Mouse (Mus musculus) layer of hippocampus, postnatal 14 days (tissue): ENCODE measurements around the gene B3galt1. TPM values are rescaled to one million over a fixed set of nuclear protein-coding genes. Genes with fewer than 3 reads are reported as not detected.

Source experiments
- DNase-seq, 2 experiments: peaks; one replicate each; pipeline ENCODE4 v3.0.0; 2021 to 2022; ENCODE audit warnings: low spot score in 2 of 2, mixed read lengths in 1 of 2
- total RNA-seq, 2 experiments: library from RNA; stranded (reverse); gene quantifications; 2 replicates each; pipeline ENCODE4 v1.2.3; 2021

The B3galt1 gene
- total RNA-seq, 2 experiments from 2014 or later: 85.3 to 88.1 TPM

GRCm38 (mm10) chr2:68034711-68035110 lies 469.0 kb downstream of the B3galt1 start:
- peak in 1 of 2 experiments; percentile 12 for DNase-seq

GRCm38 (mm10) chr2:68040752-68041151 lies 475.1 kb downstream of the B3galt1 start:
- no peak for DNase-seq

GRCm38 (mm10) chr2:68052481-68052880 lies 486.8 kb downstream of the B3galt1 start:
- no peak for DNase-seq

GRCm38 (mm10) chr2:68053243-68053642 lies 487.6 kb downstream of the B3galt1 start:
- no peak for DNase-seq

- DNase-seq: no peak
These were observed 495.7 kb downstream of the B3galt1 start for GRCm38 (mm10) chr2:68061341-68061740.

DNA sequence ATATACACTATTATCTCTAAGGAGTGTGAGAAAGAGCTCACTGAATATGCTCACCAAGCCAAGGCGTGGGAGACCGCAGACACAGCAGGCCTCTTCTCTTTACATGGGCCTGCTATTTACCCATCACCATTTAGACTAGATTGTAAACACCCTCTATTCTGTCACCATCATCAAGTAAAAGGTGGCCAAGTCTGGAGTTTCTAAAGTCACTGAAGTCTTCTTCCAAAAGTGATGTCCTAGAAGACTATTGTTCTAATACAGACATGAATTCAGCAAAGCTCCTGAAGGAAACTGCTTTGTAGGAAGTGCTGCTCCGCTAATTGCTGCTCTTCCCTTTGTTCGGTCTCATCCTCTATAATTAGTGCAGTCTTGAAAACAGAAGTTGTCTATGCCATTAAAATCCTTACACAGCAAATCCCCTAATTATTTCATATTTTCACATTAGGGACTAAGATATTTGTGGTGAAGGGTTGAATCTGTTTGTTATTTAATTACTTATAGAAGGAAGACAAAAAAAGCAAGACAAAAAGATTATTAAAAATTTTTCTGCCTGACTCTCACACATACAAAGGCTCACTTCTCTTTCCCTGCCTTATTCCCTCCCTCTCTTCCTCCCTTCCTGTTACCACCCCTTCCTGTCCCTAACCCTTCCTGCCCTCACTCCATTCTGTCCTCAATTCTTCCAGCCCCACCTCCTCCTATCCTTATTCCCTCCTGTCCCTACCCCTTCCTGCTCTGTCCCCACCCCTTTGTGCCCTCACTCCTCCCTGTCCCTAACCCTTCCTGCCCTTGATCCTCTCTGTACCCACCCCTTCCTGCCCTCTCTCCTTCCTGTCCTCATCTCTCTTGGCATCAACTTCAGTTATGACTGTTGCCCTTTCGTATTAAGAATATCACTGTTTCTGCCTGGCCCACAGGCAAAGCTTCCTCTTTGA lies 514.0 kb downstream of the B3galt1 start:
- no peak for DNase-seq

GRCm38 (mm10) chr2:68080872-68081280 lies 515.2 kb downstream of the B3galt1 start:
- no peak for DNase-seq

DNA sequence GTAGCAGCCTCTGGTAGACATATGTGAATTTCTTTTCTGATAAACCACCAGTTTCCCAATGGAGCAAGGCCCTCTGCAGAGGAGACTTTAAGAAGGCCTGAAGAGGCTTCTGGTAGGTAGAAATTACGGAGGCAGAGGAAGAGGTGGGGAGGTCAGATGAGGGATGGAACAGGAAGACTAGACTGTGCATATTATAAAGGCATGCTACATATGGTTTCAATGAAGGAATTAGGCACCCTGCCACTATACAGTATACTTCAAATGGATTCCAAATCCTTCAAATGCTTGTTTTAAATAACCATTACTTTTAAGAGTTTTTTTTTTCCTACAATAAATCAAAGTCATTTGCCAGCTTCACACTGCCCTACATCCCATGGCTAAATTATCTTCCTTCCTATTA lies 518.8 kb downstream of the B3galt1 start:
- DNase-seq: no peak

DNA sequence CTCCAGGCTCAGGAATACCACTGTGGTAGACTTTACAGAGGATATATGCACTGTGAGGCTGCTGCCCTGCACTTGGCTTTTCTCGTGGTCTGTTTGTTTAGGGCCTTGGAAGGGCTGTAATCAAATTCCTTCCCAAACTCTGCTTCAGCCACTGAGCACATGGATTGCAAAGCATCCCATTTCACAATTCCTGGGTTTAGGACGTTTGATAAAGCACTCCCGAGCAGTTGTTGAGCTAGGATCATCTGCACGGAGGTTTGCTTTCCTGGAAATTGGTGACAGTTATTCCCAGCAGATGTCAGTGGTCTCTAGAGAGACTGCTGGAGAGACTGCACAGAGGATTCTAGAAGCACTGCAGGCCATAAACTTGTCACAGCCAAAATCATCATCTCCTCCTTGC lies 520.4 kb downstream of the B3galt1 start:
- no peak for DNase-seq

- DNase-seq: no peak
These were observed 525.9 kb downstream of the B3galt1 start for GRCm38 (mm10) chr2:68091559-68091958.

DNA sequence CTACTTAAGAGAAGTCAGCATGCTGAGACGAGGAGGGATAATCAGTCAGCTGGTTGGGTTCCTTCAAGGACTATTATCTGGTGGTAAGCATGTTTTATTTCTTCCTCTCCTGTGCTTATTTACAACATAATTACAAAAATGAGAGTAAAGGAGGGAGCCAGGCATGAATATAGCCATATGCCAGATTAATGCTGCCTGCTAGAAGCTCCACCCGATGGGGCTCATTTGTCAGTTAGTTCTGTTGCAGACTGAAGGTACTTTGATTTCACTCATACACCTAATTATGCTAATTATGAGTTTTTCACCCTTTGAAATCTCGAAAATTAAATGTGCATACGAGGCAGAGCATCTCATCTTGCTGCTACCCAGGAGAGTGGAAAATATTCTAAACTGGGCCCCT lies 539.0 kb downstream of the B3galt1 start:
- DNase-seq: no peak

- DNase-seq: no peak
These were observed 552.4 kb downstream of the B3galt1 start for GRCm38 (mm10) chr2:68118076-68118475.

DNA sequence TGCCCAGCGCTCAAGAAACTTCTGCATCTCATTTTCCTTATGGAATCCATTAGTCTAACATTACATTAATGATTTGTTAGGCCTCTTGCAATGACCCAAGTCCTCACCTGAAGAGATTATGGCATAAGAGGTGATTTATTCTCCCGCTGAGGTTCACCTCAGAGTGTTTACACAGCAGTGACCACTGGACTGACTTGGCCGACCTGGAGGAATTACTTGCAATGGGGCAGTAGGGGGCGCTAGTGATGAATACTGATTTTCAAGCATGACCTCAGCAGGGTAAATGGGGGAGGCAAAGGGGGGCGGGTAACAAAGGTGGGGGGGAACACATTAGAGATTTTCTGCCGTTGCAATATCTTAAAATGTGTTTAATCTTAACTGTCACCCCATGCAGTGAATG lies 559.1 kb downstream of the B3galt1 start:
- DNase-seq: no peak

DNA sequence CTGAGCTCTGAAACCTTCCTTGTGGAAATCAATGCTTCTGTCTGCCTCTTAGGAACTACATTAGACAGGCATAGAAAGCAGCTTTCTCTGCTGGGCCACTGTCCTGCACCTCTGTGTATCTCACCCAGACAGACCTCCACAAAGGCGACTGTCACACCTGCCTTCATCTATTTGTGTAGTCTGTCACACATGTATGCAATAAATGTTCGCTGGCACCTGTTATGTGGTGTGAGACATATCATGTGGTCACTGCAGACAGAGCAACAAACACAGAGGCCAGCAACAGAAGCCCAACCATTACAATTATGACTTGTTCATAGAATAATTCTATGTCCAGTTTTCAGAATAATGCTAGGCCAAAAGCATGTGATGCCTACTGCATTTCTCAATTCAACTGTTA lies 575.4 kb downstream of the B3galt1 start:
- DNase-seq: no peak

DNA sequence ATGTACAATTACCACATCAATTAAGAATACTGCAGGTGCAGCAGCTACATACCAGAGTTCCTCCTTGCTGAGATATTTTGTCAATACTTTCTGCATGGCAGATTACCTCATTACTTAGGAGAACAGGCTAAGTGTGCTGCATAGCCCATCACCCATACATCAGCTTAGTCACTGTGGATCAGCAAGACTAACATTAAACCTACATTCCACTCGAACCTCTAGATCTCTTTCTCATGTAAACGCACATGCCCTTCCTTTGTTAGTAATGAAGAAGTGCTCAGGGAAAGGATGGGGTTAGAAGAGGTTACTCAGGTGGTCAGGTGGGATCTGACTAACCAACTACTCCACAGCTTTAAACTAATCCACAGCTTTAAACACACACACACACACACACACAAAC lies 577.6 kb downstream of the B3galt1 start:
- no peak for DNase-seq

DNA sequence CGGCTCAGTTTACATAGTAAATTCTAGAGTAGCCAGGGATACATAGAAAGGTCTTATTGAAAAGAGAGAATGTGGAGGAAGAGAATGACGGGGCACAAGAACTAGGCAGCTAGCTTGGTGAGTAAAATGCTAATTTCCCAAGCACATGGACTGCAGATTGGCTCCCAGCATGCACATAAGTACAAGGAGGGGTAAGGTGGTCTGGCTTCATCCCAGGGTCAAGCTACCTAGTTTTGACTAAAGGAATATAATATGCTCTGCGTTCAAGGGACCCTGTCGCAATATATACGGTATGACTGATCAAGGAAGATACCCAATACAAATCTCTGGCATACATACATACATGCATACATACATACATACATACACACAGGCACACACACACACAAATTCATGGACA lies 594.1 kb downstream of the B3galt1 start:
- DNase-seq: no peak

DNA sequence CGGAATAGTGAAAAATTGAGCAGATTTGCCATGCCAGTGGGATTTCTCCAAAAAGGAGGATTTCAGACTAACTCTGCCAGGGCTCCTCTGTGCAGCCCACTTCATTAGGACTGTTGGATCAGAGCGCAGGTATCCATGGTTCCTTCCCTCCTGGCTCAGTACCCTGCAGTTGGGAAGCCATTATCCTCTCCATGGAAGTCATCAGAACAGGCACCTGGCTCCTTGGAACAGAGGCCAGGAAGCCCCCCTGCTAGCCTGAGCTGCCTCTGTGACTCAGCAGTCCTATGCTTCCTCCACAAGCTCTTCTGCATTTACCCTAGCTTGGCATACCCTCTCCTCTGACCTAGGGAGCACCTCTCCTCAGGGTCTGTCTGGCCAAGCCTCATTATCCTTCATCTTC lies 594.9 kb downstream of the B3galt1 start:
- no peak for DNase-seq

DNA sequence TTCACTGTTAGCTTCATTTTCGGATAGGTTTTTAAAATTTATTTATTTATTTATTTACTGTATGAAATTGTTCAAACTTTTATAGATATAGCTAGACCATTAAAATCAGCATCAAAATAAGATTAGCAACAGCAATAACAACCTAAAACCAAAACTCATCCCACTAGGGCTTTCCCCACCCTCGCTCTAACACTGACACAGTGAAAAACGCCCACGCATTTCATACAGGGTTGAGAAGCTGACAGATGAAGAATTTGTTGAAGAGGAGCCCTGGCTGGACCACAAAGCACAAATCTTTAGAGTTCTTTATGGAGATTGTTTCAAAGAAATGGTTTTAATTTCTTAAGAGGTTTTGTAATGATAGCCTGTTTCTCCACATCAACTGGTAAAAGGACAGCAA lies 596.3 kb downstream of the B3galt1 start:
- DNase-seq: no peak

- DNase-seq: no peak
These were observed 605.6 kb downstream of the B3galt1 start for GRCm38 (mm10) chr2:68171306-68171705.
